Mouse (Mus musculus) ovary, postnatal 14 days (tissue): Measurements from ENCODE around the gene Sdc1.

Experiments used
- DNase-seq: peaks from one replicate; pipeline ENCODE4 v3.0.0; 2022; ENCODE audit warnings: low spot score

Gene Sdc1

DNA sequence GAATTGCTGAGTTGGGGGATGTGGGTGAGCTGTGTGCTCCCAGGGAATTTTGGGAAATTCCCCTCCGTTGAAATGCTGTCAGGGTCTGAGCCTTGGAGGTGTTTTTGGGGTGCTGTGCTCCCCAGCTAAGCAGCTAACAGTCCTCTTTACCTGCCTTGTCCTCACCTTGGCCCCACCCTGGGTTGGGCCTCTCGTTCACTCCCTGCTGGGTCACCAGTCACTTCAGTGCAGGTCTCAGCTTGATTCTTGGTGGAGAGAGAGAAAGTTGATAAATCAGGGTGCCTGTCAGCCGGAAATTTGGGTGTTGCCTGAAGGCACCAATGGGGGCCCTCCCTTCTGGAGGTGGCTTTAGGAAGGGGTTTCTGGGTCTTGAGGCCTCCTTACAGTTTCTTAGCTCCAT lies 11.4 kb downstream of the Sdc1 start:
- no peak for DNase-seq

GRCm38 (mm10) chr12:8784189-8784588 lies 13.1 kb downstream of the Sdc1 start:
- DNase-seq = no peak

- no peak for DNase-seq
Measured at GRCm38 (mm10) chr12:8786476-8786875, 15.4 kb downstream of the Sdc1 start.

DNA sequence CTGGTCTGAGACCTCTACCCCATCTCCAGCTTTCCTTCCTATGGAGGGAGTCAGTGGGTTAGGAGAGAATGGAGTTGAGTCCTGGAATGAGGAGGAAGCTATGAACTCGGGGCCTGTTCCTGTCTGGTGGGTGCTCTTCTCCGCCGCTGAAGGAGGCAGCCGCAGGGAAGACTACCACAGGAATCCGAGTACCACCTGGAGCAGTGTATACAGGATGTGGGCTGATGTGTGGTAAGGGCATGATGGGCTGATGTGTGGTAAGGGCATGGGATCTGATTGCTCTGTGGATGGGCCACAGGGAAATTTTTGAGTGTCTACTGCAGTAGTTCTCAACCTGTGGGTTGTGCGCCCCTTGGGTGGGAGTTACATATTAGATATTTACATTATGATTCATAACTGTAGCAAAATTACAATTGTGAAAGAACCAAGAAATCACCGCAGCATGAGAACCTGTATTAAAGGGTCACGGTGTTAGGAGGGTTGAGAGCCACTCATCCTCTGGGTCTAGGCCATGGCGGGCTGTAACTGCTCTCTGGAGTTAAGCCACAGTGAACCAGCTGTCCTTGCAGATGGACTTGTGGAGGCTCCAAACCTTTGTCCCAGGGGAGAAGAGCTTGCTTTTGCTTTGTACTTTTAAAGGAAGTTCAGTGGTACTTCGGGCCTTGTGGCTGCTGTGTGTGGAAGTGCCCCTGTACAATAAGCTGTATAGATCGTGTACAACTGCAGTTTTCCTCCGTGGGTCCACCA lies 16.0 kb downstream of the Sdc1 start:
- no peak for DNase-seq

DNA sequence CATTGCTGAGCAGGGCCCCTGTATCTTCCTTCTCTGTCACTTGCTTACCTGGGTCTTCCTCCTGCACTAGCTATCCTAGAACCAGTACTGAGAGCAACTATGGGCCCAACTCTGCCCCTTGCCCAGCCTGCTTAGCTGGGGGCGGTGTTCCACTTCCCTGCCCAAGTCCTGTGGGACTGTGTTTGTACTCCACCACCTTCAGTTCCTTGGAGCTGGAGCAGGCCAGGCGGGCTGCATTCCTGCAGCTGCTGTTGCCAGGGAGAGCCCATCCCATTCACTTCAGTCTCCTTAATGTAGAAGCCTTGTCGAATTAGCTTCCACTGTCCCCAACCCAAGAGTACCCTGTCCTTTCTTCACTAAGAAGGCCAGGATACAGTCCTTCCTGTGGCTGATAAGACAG lies 17.3 kb downstream of the Sdc1 start:
- DNase-seq = no peak

DNA sequence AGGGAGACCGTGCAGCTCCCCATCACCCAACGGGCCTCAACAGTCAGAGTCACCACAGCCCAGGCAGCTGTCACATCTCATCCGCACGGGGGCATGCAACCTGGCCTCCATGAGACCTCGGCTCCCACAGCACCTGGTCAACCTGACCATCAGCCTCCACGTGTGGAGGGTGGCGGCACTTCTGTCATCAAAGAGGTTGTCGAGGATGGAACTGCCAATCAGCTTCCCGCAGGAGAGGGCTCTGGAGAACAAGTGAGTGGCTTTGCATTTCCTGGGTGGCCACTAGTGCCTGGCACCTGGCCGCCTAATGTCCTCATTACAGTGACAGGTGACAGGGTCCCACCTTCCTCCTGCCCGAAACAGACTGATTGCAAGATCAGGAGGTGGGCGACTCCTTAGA lies 19.5 kb downstream of the Sdc1 start:
- DNase-seq = no peak

GRCm38 (mm10) chr12:8793410-8794051 lies 22.4 kb downstream of the Sdc1 start:
- DNase-seq = no peak

GRCm38 (mm10) chr12:8797936-8798335 lies 26.8 kb downstream of the Sdc1 start:
- DNase-seq = no peak

GRCm38 (mm10) chr12:8798486-8799020 lies 27.4 kb downstream of the Sdc1 start:
- no peak for DNase-seq

DNA sequence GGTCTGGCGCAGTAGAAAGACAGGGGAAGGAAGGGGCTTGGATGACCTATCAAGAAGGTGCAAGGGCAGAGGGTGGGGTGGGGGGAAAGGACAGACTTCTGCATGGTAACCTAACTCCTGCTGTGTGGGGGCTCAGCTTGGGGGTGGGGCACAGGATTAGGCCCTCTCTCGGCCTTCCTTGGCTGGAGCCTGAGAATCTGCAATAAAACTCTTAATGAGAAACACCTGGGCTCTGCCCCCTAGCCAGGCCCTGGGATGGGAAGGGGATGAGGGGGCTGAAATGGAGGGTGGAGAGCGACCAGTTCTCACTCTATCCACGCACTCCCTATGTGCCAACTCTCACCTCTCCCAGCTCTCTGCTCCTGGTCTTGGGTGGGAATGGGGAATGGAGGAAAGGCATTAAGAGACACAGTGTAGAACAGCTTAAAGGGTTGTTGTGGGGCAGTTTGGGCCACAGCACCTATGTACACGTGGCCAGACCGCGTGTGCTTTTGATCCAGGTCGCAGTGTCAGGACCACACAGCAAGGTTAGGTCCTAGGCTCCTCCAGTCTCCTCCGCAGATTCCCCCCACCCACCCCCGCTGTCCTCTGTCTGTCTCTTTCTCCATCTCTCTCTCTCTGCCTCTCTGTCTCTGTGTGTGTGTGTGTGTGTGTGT lies 32.4 kb downstream of the Sdc1 start:
- DNase-seq = no peak

DNA sequence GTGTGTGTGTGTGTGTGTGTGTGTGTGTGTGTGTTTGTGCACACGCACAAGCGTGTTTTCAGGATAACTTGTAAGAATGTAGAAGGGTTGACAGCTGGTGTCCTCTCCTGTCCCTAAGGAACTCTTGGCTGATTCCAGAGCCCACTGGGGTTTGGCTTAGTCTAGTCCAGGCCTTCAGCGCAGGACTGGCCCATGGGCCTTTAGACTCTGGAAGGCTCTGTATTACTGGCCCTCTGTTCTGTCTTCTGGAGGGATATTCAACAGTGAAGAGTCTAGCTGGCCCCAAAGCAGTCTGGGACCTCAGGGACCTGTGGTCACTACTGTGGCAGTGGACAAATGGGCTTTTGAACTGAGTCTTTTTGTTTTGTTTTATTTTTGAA lies 32.9 kb downstream of the Sdc1 start:
- no peak for DNase-seq

GRCm38 (mm10) chr12:8804934-8805722 lies 34.0 kb downstream of the Sdc1 start:
- DNase-seq = no peak

DNA sequence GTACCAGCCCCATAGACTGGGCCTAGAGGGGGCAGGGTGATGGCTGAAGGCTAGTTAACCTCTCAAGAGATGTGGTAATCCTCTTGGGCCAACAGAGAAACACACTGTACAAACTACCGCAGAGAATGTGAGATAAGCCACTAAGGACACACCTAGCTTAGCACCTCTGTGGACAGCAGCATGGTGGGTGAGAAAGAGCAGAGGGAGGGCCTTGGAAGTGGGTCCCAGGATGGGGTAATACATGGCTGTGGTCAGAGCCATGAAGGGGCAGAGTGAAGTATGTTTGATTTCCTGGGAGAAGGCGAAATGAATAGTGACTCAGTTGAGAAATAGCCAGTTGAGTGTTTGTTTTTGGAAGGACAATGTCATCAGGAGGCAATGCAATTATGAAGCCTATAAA lies 38.0 kb downstream of the Sdc1 start:
- no peak for DNase-seq

GRCm38 (mm10) chr12:8809626-8810025 lies 38.5 kb downstream of the Sdc1 start:
- no peak for DNase-seq

GRCm38 (mm10) chr12:8810966-8811365 lies 39.8 kb downstream of the Sdc1 start:
- DNase-seq = no peak

DNA sequence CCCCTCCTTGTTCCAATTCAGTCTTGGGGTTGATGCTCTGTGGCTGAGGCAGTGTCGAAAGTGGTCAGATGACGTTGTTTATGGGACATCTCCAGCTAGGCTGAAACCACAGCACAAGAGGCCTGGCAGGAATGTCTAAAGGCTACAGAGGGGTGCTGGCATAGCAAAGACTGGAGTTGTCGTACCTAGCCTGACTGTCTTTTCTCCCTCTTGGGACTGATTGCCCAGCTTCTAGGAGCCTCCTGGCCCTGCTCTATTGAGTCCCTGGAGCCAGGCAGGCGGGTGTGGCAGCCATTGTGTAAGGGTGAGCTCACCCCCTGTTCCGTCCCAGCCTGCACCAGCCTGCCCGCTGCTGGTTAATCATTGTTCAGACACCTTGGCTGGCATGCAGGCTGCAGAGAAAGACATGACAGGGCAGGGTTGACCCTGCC lies 40.3 kb downstream of the Sdc1 start:
- DNase-seq = peak; percentile 33

- no peak for DNase-seq
Measured at GRCm38 (mm10) chr12:8811894-8812560, 40.9 kb downstream of the Sdc1 start.

DNA sequence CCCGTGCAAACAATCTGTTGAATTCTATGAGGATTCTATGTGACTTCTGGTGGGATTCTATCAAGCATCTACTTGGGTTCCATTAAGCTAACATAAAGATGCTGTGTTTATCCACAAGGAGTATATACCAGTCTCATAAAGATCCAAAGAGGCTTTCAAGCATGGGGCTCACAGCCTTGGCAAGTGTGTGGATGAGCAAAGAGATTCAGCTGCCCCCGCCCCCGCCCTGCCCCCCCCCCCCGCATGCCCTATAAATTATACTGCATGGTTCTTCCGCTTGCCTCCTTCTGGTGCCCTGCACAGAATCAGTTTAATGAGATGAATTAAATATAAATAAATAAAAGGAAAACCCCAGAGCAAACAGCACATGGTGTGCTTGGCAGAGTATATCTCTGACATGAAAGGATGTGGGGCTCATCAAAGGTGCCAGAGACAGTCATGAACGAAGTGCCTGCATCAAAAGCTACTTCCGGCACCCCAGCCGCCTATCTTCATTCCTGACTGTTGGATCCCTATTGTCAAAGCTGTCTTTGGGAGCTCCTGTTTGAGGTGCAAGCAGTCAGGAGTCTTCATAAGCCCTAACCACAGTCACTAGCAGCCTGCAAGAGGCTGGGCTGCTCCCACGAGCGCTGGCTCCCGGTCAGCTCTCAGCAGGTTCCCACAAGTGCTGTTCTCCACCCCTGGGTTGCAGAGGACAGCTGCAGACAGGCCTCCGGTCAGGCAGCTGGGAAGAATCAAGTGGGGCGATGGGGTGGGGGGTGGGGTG lies 46.5 kb downstream of the Sdc1 start:
- DNase-seq = peak; percentile 15

DNA sequence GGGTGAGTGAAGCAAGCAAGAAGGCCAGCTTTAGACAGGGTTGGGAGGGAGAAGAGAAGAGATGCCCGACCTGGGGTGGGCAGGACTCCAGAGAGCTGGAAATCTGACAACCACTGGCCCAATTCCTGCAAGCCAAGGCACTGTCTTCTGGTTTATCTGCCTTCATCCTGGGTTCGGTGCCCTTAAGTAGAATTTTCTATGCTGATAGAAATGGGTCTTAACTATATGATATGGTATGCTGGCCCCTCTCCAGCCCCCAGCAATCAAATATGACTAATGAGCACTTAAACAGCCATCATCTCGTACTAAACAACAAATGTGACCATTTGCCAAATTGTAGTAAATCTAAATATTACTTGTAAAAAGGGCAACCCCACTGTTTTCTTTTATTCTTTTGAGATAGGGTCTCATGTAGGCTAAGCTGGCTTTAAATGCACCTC lies 47.1 kb downstream of the Sdc1 start:
- no peak for DNase-seq

- DNase-seq = no peak
Measured at GRCm38 (mm10) chr12:8824995-8825703, 54.0 kb downstream of the Sdc1 start.
